Mouse (Mus musculus): ENCODE results near the gene Gm20671.
A peak's percentile ranks its signal among the peaks of the same experiment; 100 is the strongest.
"Not testable (repeated sequence)": the region's sequence is repeated elsewhere in the genome, so short reads cannot be mapped to it uniquely, and the experiment has no call there.

The Gm20671 gene

GRCm38 (mm10) chr5:32728851-32729250, 98.1 kb downstream of the Gm20671 start:
- DNase-seq = no peak

- DNase-seq = no peak
These were observed 98.6 kb downstream of the Gm20671 start for GRCm38 (mm10) chr5:32728300-32728699.

GRCm38 (mm10) chr5:32725397-32725796, 101.5 kb downstream of the Gm20671 start:
- DNase-seq = not testable (repeated sequence)

GRCm38 (mm10) chr5:32723981-32724380, 102.9 kb downstream of the Gm20671 start:
- no peak for DNase-seq

- not testable (repeated sequence) for DNase-seq
These were observed 104.2 kb downstream of the Gm20671 start for GRCm38 (mm10) chr5:32722711-32723110.

- no peak for DNase-seq
These were observed 104.6 kb downstream of the Gm20671 start for GRCm38 (mm10) chr5:32722263-32722662.

- no peak for DNase-seq
These were observed 105.6 kb downstream of the Gm20671 start for GRCm38 (mm10) chr5:32721316-32721715.

GRCm38 (mm10) chr5:32720416-32720815, 106.5 kb downstream of the Gm20671 start:
- no peak for DNase-seq

- no peak for DNase-seq
These were observed 108.0 kb downstream of the Gm20671 start for GRCm38 (mm10) chr5:32718916-32719315.

- no peak for DNase-seq
These were observed 109.2 kb downstream of the Gm20671 start for GRCm38 (mm10) chr5:32717726-32718125.

GRCm38 (mm10) chr5:32713703-32714467, 113.0 kb downstream of the Gm20671 start:
- peak; percentile 85 to 86 for DNase-seq

- no peak for DNase-seq
These were observed 113.7 kb downstream of the Gm20671 start for GRCm38 (mm10) chr5:32713042-32713702.

- DNase-seq = no peak
These were observed 114.5 kb downstream of the Gm20671 start for GRCm38 (mm10) chr5:32712221-32713041.

GRCm38 (mm10) chr5:32711485-32711884, 115.4 kb downstream of the Gm20671 start:
- DNase-seq = no peak

GRCm38 (mm10) chr5:32706226-32706780, 120.6 kb downstream of the Gm20671 start:
- no peak for DNase-seq

- no peak for DNase-seq
These were observed 129.6 kb downstream of the Gm20671 start for GRCm38 (mm10) chr5:32697208-32697867.

- DNase-seq = no peak
These were observed 133.5 kb downstream of the Gm20671 start for GRCm38 (mm10) chr5:32693411-32693810.

All from cerebellum, postnatal 36 days (tissue).